Mouse (Mus musculus): ENCODE measurements around the gene C2cd3.

- TF ChIP-seq CTCF (conservative IDR thresholded peaks at IDR 0.05; ENCODE audit: low read length) (no peak), POU5F1 (IDR thresholded peaks at IDR 0.05; ENCODE audit: borderline replicate concordance, low read length) (no peak), NANOG (IDR thresholded peaks at IDR 0.05; ENCODE audit: borderline replicate concordance, low read length) (no peak)
Observed at GRCm38 (mm10) chr7:100487301-100487700, 115.3 kb downstream of the C2cd3 start.
